Mouse (Mus musculus): Measurements from ENCODE around the gene Nfatc2. TPM values are rescaled to one million over a fixed set of nuclear protein-coding genes. Genes with fewer than 3 reads are reported as not detected.

The Nfatc2 gene
- total RNA-seq, 2 experiments from 2014 or later: 19.9 to 20.1 TPM

DNA sequence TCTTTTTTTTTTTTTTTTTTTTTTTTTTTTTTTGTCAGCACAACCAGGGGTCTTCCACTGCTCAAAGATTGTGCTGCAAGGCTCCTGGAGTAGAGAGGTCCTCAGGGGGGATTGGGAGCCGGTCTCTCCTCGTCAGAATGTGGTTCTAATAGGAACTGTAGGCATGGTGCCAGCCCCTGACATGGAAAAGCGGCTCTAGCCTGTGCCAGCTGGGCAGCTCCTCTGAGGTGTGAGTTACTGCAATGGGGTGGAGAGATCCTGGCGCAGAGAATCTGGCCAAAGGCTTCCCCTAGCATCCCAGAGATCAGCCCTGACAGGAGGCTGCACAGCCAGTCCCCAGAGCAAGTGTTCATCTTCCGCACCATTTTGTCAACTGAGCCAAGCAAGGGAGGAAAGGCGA, 120.8 kb downstream of the Nfatc2 start:
- DNase-seq: no peak

DNA sequence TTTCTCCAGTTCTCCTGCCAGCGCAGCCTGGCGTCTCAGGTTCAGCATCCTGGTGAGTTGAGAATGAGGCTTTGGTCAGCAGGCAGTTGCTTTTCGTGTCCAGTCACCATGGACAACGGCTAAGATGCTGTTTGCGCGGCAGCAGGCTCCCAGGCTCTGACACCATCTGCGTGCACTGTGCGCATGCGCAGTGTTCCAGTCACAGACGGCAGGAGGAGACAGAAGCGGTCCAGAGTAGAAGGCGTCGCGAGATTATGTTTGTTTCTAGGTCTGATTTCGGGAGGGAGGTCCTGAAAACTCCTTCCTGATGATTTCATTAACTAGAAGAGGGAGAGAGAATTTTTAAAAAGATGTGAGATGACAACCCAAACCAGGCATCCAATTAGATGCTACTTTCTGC, 121.5 kb downstream of the Nfatc2 start:
- DNase-seq: peak; percentile 74 to 83

DNA sequence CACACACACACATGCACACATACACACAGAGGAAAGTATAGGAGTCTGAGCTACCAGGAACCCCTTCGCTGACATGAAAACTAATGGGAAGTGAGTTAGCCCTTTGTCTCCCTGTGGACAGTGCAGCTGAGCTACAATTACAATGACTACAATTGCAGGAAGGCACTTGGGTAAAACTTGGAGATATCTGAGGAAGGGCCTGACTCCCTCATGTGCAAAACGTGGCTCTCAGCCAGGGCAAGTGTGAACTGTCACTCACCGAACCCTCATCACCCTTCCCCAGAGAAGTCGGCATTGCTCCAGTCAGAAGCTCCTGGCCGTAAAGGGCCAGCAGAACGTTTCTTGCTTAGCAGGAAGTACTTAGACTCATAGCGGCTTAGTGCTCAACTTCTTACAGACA, 123.0 kb downstream of the Nfatc2 start:
- no peak for DNase-seq

DNA sequence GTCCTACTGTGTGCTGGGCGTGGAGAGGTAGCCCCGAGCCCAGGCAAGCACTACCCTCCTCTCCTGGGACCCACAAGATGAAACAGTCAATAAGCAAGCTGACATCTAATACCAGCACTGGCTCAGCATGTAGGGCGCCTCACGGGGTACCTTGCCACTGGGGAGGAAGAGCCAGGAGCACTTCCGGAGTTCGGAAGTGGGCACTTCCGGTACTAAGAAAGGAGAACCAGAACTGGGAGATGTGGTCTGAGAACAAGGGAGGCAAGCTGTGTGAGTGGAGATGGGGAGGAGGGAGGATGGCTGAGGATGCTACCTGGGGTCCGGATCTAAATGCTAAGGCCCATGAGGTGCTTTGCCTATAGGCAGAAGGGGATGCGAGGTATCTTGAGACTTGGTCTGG, 128.0 kb downstream of the Nfatc2 start:
- DNase-seq: no peak

DNA sequence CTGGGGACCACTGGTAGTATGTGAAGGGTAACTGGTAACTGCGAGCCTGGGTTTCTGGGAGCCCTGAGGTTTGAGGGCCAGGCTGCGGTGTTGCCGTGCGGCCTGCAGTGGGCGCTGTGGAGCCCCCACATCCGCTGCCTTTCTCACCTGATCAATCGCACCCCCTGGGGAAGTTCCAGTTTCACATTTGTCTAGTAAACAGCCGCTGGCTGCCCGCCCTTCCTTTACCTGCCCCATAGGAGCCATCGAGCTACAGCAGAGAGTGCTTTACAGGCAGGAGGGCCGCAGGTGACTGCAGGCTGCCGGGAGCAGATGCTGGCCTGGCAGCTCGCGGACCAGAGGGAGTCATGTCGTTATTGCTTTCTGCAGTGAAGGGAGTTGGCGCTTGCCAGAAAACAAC, 128.6 kb downstream of the Nfatc2 start:
- DNase-seq: peak; percentile 33 to 42

DNA sequence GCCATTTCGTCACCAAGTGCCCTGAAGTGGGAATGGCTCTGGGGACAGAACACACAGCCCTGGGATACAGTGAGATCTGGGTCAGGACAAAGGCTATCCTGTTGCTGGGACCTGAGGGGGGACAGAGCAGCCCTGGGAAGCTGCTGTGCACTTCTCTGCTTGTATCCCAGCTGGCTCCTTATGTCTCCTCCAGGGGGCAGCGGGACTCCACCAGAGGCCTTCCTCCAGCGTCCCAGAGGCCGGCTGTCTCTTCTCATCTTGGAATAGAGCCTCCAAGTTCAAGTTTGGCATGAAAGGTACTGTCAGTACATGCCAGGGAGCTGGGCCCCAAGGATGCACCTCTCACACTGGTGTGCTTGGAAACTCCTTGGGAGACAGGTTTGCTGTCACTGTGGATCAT, 132.4 kb downstream of the Nfatc2 start:
- DNase-seq: peak; percentile 73 to 76

DNA sequence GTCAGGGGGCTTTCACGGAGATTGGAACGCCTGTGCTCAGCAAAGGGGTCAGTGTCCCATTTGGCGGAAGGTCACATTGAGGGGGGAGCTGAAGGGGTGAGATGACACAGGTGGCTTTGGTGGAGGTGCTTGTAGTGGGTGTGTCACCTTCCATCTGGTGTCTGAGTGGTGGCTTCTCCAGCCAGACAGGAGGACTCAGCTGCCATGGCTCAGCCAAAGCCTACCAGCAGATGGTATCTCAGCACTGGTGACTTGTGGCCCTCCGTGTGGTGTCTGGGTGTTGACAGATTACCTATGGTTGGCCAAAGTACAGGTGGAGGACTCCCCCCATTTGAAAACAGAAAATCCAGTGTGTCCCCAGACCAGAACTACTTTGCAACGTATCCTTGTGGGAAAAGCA, 134.3 kb downstream of the Nfatc2 start:
- no peak for DNase-seq

DNA sequence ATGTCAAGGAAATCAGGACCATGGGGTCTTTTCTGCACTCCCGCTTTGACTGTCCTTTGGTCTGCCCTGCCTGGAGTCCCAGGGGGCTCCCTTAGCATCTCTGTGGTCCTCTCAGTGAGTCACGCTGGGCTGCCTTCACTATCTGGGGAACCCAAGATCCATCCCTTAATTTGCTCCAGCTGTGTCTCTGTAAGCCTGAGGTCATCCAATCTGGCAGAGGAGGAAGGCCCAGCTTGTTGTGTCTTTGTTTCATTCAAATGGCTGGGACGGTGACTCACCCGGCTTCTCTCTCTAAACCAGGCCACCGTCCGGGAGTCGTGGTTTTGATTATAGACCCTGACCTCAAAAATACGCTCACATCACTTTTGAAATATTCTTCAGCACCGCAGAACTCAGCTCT, 135.4 kb downstream of the Nfatc2 start:
- no peak for DNase-seq

DNA sequence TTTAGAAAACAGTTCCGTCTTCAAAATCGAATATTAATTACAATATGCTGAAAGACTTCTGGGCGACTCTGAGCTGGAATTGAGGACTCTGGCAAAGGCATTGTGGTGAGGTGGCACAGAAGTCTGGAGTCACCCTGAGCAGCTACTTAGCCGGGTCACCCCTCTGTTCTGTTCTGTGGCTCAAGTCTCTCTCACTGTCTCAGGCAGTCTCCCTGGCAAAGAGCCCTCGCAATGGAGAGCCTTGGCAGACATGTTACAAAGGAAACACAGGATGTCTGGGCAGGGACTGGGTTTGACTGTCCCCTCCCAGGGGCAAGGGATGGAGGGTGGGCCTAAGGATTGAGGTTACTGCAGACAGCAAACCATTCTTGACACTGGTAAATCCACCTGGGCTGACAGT, 135.8 kb downstream of the Nfatc2 start:
- no peak for DNase-seq

DNA sequence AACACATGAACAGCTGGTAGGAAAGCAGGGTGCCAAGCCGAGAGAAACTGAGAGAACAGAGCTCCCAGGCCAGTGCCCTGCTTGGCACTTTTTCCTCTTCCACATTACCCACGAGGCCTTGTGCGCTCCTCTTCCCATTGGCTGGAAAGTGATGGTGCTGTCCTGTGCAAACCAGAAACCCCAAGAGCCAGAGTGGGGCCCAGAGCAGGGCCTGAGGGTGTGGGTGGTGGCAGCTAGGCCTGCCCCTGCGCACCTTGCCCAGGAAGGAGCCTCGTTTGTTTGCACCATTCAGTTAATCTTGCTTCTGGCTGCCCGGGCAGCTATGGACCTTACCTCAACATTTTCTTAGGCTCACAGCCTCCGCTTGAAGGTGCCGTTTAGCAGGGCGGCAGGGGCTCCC, 139.6 kb downstream of the Nfatc2 start:
- no peak for DNase-seq

DNA sequence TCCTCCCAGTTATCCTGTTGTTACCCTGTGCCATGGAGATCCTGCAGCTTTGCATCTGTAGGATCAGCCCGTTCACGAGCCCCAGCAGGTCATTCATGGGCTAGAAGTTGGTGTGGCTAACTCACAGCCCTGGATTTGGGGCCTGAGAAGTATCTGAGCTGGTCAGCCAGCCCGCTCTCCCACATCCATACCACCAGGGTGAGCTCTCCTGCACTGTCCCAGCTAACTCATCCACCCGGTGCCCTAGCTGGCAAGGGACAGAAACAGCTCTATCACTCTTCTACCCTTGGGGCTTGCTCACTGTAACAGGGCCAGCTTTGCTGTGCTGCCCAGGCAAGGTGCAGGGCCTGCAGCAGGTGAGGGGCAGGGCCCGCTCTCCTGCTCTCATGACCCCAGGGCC, 141.8 kb downstream of the Nfatc2 start:
- DNase-seq: no peak

DNA sequence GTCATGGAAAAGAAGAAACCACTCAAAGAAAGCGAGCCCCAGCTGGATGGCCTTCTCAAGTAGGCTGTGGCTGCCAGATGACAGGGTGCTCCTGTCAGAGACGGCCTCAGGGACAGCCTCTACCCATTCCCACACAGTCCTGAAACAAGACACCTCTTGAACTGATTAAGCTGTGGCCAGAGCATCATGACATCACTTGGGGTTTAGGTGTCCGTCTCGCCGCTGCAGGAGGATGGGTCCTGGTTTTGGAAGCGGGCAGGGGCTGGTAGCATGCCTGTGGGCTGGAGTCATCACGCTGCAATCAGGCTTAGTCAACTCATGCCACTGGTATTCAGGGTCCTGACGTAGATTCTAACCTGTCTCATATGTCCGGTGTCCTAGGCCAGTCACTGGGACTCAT, 142.9 kb downstream of the Nfatc2 start:
- no peak for DNase-seq

DNA sequence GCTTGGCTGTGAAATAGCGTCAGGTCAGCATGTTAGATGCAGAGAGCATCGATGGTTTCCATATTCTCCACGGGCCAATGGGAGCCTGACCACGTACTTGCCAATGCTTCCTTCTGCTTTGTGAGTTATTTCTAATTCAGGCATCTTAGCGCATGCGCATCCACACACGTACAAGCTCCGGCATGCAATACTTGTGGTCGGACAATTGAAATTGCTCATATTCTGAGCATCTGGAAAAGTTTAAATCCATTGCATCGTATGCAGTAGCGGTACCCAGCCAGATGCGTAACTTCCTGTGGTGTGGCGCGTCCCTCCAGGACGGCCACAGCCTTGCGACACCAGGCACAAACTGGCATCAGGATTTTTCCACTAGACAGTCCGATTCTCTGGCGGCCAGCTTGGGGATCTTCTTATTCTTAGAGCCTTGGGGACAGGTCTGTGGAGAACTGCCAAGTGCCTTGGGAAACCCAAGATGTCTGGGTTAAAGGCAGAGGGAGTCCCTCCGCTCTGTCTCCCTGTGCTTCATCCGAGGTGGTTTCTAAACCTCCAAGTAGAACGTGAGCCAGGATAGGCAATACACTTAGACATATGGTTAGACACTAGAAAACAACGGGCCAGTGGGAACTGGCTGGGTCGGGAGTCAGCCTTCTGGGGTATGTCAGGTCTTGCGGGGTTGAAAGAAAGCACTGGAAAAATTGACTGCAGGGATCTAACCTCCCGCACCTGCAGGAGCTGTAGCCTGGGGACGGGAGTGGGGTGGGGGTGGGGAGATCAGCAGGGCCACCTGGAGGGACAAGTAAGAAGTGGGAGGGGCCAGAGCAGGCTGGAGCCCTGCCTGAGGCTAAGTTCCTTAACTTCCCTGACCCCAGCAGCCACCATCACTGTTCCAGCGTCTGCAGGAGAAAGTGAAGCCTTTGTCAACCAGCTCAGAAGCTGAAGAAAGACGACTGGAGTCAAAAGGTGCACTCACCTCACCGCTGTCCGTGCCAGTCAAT, 149.4 kb downstream of the Nfatc2 start:
- no peak for DNase-seq

DNA sequence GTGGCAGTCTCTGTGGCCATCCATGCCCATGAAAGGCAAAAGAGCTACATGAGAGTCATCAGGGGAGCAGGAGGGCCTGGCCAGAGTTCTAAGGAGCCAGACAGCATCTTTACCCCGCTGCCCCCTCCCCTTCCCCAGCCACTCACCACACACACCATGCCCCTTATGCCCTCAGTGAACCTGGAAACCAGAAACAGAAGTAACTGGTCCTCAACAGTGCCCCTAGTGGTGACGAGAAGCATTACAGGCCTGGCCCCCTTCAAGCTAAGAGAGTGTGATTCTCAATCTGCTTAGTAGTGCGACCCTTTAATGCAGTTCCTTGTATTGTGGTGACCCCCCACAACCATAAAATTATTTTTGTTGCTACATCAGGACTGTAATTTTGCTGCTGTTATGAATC, 150.5 kb downstream of the Nfatc2 start:
- no peak for DNase-seq

DNA sequence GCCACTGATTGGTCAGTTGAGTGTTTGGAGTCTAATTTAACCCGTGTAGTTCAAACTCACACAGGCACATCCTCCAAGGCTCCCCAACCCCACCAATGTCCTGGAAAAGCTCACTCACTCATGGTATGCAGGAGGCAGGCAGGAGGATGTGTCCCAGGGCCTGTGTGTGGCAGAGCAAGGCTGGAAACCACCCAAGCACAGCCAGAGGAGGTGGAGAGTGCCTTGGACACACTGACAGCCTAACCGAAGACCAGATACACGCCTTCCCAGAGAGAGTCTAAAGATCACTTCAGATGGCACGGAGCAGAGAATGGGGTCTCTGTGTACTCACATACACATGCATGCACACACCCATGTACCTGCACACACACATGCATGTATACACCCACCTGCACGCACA, 153.4 kb downstream of the Nfatc2 start:
- DNase-seq: no peak

DNA sequence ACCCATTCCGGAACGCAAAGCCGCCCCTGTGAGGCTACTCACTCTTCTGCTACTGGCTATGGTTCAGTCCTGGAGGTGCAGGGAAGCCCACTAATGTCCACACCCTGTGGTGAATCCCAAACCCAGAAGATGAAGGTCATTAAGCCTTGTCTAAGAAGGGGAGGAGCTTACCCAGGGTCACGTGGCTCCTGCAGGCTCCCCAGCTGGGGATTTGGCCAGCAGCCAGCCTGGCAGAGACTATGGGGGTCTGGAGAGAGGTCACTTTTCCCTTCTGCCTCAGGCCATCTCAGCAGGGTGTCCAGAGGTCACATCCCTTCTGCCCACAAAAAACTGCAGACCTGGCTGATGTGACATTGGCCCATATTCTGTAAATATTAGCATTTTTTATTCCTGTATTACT, 153.9 kb downstream of the Nfatc2 start:
- DNase-seq: no peak

DNA sequence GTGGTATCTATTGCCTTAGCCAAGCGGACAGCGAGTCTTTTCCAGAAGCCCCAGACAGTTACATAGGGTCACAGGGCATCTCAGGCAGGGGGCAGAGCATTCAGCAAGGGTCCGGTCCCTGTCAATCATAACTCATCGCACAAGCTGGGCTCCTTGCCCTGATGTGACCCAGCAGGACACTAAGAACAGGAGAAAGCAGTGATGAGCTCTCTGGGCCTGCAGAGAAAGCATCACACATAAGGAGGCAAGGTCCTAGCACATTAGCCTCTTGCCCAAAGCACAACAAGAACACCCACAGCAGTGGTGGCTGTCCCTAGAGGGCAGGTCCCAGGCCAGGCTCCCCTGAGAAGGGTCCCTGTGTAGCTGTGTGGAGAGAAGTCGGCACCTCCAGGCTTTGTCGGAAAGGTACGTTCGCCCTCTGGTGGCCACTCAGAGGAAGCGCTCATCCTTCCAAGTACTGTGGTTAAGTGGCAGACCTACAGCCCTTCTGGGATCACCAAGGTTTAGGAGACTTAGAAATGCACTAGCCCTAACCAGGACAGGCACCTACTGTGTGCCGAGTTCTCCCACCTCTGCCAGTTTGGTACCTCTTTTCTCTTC, 156.1 kb downstream of the Nfatc2 start:
- peak; percentile 45 to 54 for DNase-seq

DNA sequence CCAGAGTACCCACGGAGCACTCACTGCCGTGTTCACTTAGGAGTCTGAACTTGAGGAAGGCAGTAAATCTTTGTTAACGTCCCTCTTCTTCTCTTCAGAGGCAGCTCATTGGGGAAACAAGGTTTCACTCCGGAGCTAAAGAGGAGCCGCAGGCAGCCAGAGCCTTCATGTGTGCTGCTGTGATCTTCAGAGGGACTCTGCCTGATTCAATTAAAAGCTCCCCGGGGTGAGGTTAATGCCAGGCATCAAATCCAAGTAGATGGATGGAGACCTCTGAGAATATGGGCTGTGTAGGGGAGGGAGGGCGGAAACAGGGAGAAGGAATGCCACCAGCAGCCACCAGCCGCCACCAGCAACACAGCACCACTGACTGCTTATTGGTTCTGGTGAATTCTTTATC, 157.3 kb downstream of the Nfatc2 start:
- DNase-seq: no peak

DNA sequence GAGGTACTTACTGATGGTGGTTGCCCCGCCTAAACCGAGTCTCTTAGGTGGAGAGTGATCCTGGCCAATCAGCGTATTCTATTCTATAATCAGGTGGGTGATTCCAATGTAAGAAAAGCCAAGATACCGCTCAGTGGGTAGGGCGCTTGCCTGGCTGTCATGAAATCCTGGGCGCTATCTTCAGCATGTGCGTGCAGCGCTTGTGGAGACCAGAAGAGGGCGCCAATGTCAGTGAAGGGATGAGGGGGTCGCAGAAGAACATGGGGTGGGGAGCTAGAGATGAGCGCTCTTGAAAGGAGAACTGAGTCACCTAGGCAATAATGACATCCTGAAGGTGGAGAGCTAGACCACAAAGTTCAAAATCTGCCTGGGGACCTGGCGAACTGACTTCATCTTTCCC, 160.0 kb downstream of the Nfatc2 start:
- no peak for DNase-seq

DNA sequence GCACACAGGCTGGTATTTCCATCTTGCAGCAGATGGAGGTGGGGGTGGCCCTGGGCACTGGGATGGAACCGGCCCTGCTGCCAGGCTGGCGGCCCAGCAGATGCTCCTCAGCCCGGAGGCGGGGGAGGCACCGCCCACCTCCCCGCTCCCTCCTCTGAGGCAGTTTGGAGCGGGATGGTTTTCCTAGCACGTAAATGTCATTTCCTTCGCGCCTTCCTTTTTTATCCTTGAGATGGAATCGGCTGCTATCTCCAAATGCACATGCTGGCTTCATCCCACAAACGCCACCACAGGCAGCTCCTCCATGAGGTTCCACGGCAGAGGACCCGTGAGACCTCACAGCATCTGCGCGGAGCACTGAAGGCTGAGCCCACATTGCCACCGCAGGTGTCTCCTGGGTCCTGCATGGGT, 160.5 kb downstream of the Nfatc2 start:
- DNase-seq: peak; percentile 89 to 90

DNA sequence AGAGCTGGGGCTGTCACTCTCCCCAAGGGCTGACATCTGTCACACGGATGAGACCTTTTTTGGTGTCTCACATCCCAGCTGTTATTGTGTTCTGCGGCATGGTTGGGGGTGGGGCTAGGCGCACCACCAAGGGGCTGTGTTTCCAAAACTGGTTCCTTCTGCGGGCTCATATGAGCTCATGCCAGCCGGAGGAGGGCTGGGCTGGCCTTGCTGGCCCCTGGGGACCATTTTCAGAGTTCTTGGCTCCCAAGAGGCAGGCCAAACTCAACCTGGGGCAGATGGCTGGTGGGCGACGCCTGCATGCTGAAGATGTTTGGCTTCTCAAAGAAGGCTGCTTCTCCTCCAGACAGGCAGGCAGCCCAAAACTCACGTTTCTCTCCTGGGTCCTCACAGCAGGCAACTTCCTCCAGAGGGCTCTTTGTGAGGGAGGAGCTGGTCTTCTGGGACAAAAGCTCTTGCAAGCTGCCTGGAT, 162.4 kb downstream of the Nfatc2 start:
- peak in 1 of 2 experiments; percentile 37 for DNase-seq

DNA sequence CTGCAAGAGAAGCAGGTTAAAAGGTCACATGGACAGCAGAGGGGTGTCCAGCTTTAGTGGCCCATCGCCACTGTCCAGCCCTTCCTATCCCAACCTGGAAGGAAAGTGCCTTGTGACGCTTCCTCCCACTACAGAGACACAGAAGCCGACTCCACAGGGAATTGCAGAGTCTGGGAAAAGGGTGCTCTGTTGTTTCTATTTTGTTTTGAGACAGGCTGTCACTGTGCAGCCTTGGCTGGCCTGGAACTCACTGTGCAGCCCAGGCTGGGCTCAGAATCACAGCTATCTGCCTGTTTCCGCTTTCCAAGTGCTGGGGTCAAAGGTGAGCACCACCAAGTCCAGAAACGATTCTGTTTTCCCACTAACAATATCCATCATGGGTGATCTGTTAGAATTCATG, 167.3 kb downstream of the Nfatc2 start:
- no peak for DNase-seq

DNA sequence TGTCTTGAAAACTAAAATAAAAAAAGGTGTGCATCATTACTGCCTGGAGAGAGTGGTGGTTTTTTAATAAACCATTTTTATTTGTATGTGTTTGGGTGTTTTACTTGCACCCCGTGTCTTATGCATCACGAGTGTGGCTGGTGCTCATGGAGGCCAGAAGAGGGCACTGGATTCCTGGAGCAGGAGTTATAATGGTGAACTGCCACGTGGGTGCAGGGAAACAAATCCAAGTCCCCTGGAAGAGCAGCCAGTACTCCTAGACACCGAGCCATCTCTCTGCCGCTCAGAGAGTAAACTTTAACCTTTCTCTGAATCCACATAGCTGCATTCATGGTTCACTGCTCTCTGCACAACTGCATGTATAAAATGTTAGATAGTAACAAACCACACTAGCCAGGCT, 168.1 kb downstream of the Nfatc2 start:
- no peak for DNase-seq

DNA sequence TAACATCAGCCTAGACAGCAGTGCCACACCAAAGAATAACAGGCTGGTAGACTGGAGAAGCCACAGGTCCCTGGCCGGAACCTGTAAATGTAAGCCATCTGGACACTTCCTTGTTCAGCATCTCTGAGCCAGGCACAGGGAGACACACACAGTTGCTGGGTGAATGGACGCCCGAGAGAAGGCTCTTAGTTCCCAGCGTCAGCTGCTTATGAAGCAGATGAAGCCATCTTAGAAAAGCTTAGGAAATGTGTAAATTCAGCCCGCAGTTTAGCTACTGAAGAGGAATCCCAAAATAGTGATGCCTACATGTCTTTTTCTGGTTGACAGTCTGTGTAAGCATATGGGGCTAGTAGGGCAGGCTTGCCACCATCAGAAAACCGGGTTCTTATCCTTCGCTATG, 169.1 kb downstream of the Nfatc2 start:
- no peak for DNase-seq
